Comparison of ENCODE assay signal across 8 mouse cellular contexts in genomic region chr17:56159729-56160128, GRCm38 (mm10). TPM values are rescaled to one million over a fixed set of nuclear protein-coding genes. Genes with fewer than 3 reads are reported as not detected.
A peak's percentile ranks its signal among the peaks of the same experiment; 100 is the strongest.
DNase-seq lines count a peak whose midpoint lies in the region; ATAC-seq and TF ChIP-seq lines count a peak whose summit lies in the region.

No protein-coding gene starts in this region.

- 0 out of 2 replicates have a peak, but pooled peaks have one; percentile 15 for ATAC-seq in heart, postnatal 0 days (ENCODE audit: insufficient read depth, low read depth)
- no peak for ATAC-seq in erythroblast, adult 5-6 weeks (replicated peaks; ENCODE audit: low FRiP score, poor library complexity, severe bottlenecking)

- H3K4me2 ChIP-seq in heart, postnatal 0 days (ENCODE audit: low read depth, low read length): no peak overlapping the region
- H3K4me2 ChIP-seq in myocyte (ENCODE audit: low read depth): peak overlapping the region; percentile 34

- peaks cover 27% of the 10 kb centered on the region for H3K27me3 ChIP-seq in heart, postnatal 0 days (ENCODE audit: control insufficient read depth, insufficient read depth, low read length)
- peaks cover 43% of the 10 kb centered on the region for H3K27me3 ChIP-seq in myocyte (ENCODE audit: control insufficient read depth, insufficient read depth, insufficient read length)

- H3K9me3 ChIP-seq in heart, postnatal 0 days (replicated peaks; ENCODE audit: control insufficient read depth, low read length): no peaks in the 10 kb centered on the region

- peaks cover 9% of the 10 kb centered on the region; the same call in 1 of the 2 replicates for H3K4me1 ChIP-seq in heart, postnatal 0 days (ENCODE audit: control insufficient read depth, insufficient read depth)

- TF ChIP-seq EP300 in heart, postnatal 0 days (IDR thresholded peaks at IDR 0.05; ENCODE audit: low read depth): no peak

- H3ac ChIP-seq in myocyte (ENCODE audit: control insufficient read depth, insufficient read length): no peak overlapping the region

- H3K36me3 ChIP-seq in heart, postnatal 0 days (replicated peaks; ENCODE audit: control insufficient read depth, insufficient read depth, low read length): no peaks in the 10 kb centered on the region
- no peaks in the 10 kb centered on the region for H3K36me3 ChIP-seq in myocyte (ENCODE audit: control insufficient read depth, insufficient read depth)

- no peak overlapping the region for H3K27ac ChIP-seq in heart, postnatal 0 days (ENCODE audit: low read depth)
- no peak overlapping the region for H3K27ac ChIP-seq in left cerebral cortex, adult 2 months

- H3K79me2 ChIP-seq in myocyte (ENCODE audit: control insufficient read depth, insufficient read depth): no peaks in the 10 kb centered on the region

- H3K4me3 ChIP-seq in heart, postnatal 0 days (ENCODE audit: low read depth, low read length): no peak overlapping the region
- H3K4me3 ChIP-seq in left cerebral cortex, adult 2 months: no peak overlapping the region
- H3K4me3 ChIP-seq in myocyte: no peak overlapping the region

- TF ChIP-seq CTCF in heart, postnatal 0 days (IDR thresholded peaks at IDR 0.05; ENCODE audit: low read depth): peak; percentile 81
- TF ChIP-seq CTCF in left cerebral cortex, adult 2 months (IDR thresholded peaks at IDR 0.05): peak; percentile 92

- 3% methylated on average over 9 of the region's 9 CpGs for WGBS in heart, postnatal 0 days

- no peak for TF ChIP-seq POLR2A in myocyte (IDR thresholded peaks at IDR 0.05; ENCODE audit: insufficient read length, low read depth)

- no peak overlapping the region for H3K9ac ChIP-seq in heart, postnatal 0 days (replicated peaks; ENCODE audit: low read depth, low read length)

- peak; percentile 61 for DNase-seq in ovary, postnatal 36 days (ENCODE audit: low spot score)
- DNase-seq in ovary, postnatal 10 days (ENCODE audit: low spot score): no peak
- peak; percentile 89 for DNase-seq in ZHBTc4 (ENCODE audit: low read depth, low spot score)
- peak; percentile 57 to 60 for DNase-seq in cerebellum, postnatal 36 days
- DNase-seq in heart, postnatal 0 days (ENCODE audit: low spot score): peak; percentile 76
- peak; percentile 57 to 66 for DNase-seq in left cerebral cortex, adult 2 months (ENCODE audit: extremely low spot score in 1 of 2, low spot score in 2 of 2)

- intact Hi-C loops in left cerebral cortex, adult 2 months (cut with DNase I): loop anchor here (1.0 kb wide), 1 partner anchor 26 kb away; no protein-coding TSS in a partner anchor

TF ChIP-seq in myocyte, 11 proteins besides CTCF, POLR2A, EP300 and RAD21:
- TF ChIP-seq USF1 (IDR thresholded peaks at IDR 0.05; ENCODE audit: low read depth) (no peak), E2F4 (IDR thresholded peaks at IDR 0.05; ENCODE audit: insufficient read depth) (no peak), CEBPB (IDR thresholded peaks at IDR 0.05; ENCODE audit: insufficient read depth, poor library complexity, severe bottlenecking) (no peak), MYOD1 (IDR thresholded peaks at IDR 0.05; ENCODE audit: control insufficient read depth in 1 of 3, insufficient read length in 2 of 3, low read depth in 2 of 3) (no peak), MAX (IDR thresholded peaks at IDR 0.05; ENCODE audit: low read depth) (no peak), MYOG (IDR thresholded peaks at IDR 0.05; ENCODE audit: control insufficient read depth in 1 of 3, insufficient read depth in 1 of 3, insufficient read length in 2 of 3, low read depth in 2 of 3) (no peak)

RNA-seq across cellular contexts. Expression of gene Tnfaip8l1, which starts 2.5 kb away (rescaled TPM):
- 3.4 and 16.5 TPM in 2 replicates for total RNA-seq in heart, postnatal 0 days (2014; rRNA removed; ENCODE audit: low replicate concordance)
- 4.9 and 5.6 TPM in 2 replicates for polyA plus RNA-seq in heart, postnatal 0 days (2015; fragmentation: Nextera tagmentation; extraction: Ambion mirVana)
- 1 to 10 TPM; 7.5 to 8.7 TPM for total RNA-seq in left cerebral cortex, adult 2 months (2021)
- 2.3 TPM for polyA plus RNA-seq in myocyte (2012; fragmentation: generic; extraction: Trizol)
- 0.38 and 0.84 TPM in 2 replicates for total RNA-seq in erythroblast, adult 5-6 weeks (2015; ENCODE audit: low replicate concordance)
- 0.28 TPM in 1 of 2 replicates, not detected in the other for total RNA-seq in erythroblast, adult 5-6 weeks (2017; ENCODE audit: low replicate concordance)

RNA-seq across cellular contexts. Expression of gene Sema6b, which starts 19.6 kb away (rescaled TPM):
- total RNA-seq in heart, postnatal 0 days (2014; rRNA removed; ENCODE audit: low replicate concordance): 7.9 and 10.4 TPM in 2 replicates
- 0.81 and 0.93 TPM in 2 replicates for polyA plus RNA-seq in heart, postnatal 0 days (2015; fragmentation: Nextera tagmentation; extraction: Ambion mirVana)
- total RNA-seq in left cerebral cortex, adult 2 months (2021): 100 to 1,000 TPM; 117 to 125 TPM
- 1.4 TPM for polyA plus RNA-seq in myocyte (2012; fragmentation: generic; extraction: Trizol)
- 0.19 TPM in 1 of 2 replicates, not detected in the other for total RNA-seq in erythroblast, adult 5-6 weeks (2015; ENCODE audit: low replicate concordance)
- total RNA-seq in erythroblast, adult 5-6 weeks (2017; ENCODE audit: low replicate concordance): 0.56 and 1.4 TPM in 2 replicates

RNA-seq across cellular contexts. Expression of gene Mydgf, which starts 24.0 kb away (rescaled TPM):
- total RNA-seq in heart, postnatal 0 days (2014; rRNA removed; ENCODE audit: low replicate concordance): 42.9 and 43.2 TPM in 2 replicates
- 50.2 and 52.0 TPM in 2 replicates for polyA plus RNA-seq in heart, postnatal 0 days (2015; fragmentation: Nextera tagmentation; extraction: Ambion mirVana)
- total RNA-seq in left cerebral cortex, adult 2 months (2021): 10 to 100 TPM; 39.5 to 41.2 TPM
- polyA plus RNA-seq in myocyte (2012; fragmentation: generic; extraction: Trizol): 73.9 TPM
- total RNA-seq in erythroblast, adult 5-6 weeks (2015; ENCODE audit: low replicate concordance): 7.9 and 20.5 TPM in 2 replicates
- 12.0 and 14.9 TPM in 2 replicates for total RNA-seq in erythroblast, adult 5-6 weeks (2017; ENCODE audit: low replicate concordance)

RNA-seq across cellular contexts. Expression of gene Lrg1, which starts 37.9 kb away (rescaled TPM):
- total RNA-seq in heart, postnatal 0 days (2014; rRNA removed; ENCODE audit: low replicate concordance): 4.5 and 5.1 TPM in 2 replicates
- polyA plus RNA-seq in heart, postnatal 0 days (2015; fragmentation: Nextera tagmentation; extraction: Ambion mirVana): 9.0 and 10.0 TPM in 2 replicates
- 1 to 10 TPM; 4.2 to 6.1 TPM for total RNA-seq in left cerebral cortex, adult 2 months (2021)
- 0.04 TPM for polyA plus RNA-seq in myocyte (2012; fragmentation: generic; extraction: Trizol)
- total RNA-seq in erythroblast, adult 5-6 weeks (2015; ENCODE audit: low replicate concordance): 6.7 and 9.4 TPM in 2 replicates
- 4.5 and 11.8 TPM in 2 replicates for total RNA-seq in erythroblast, adult 5-6 weeks (2017; ENCODE audit: low replicate concordance)

RNA-seq across cellular contexts. Expression of gene Plin5, which starts 42.3 kb away (rescaled TPM):
- 23.3 and 58.8 TPM in 2 replicates for total RNA-seq in heart, postnatal 0 days (2014; rRNA removed; ENCODE audit: low replicate concordance)
- polyA plus RNA-seq in heart, postnatal 0 days (2015; fragmentation: Nextera tagmentation; extraction: Ambion mirVana): 55.7 and 58.3 TPM in 2 replicates
- under 1 TPM; 0.38 to 0.68 TPM for total RNA-seq in left cerebral cortex, adult 2 months (2021)
- polyA plus RNA-seq in myocyte (2012; fragmentation: generic; extraction: Trizol): 0.06 TPM
- 0.58 TPM in 1 of 2 replicates, not detected in the other for total RNA-seq in erythroblast, adult 5-6 weeks (2015; ENCODE audit: low replicate concordance)
- 0.60 and 0.98 TPM in 2 replicates for total RNA-seq in erythroblast, adult 5-6 weeks (2017; ENCODE audit: low replicate concordance)

Comparison
In these comparisons a context has a peak if more than half of its experiments do, and no peak if none do; other contexts are left out.
1. RNA of gene Sema6b, which starts 19.6 kb away (total RNA-seq): 117 to 125 TPM in left cerebral cortex, adult 2 months; 7.9 to 10.4 TPM in heart, postnatal 0 days and 0.19 to 1.4 TPM in erythroblast, adult 5-6 weeks; every median in the first group is over 10 times any median in the second.